Mouse (Mus musculus): ENCODE results near the gene Dnajc7. TPM values are rescaled to one million over a fixed set of nuclear protein-coding genes. Genes with fewer than 3 reads are reported as not detected.
"Not testable (repeated sequence)": the region's sequence is repeated elsewhere in the genome, so short reads cannot be mapped to it uniquely, and the experiment has no call there.

The Dnajc7 gene
- polyA plus RNA-seq (2012; rRNA removed), result 29.8 and 56.5 TPM in 2 replicates

GRCm38 (mm10) chr11:100619982-100620381 is at the start of gene Dnajc7:
Dnajc7 (minus strand) TSS chr11:100620168.
- peak within 1 kb of the TSS; percentile 96 for H3K4me3 ChIP-seq (replicated peaks; ENCODE audit: extremely low read depth, low read depth, low read length)
- 3% methylated on average over 11 of the region's 11 CpGs for whole genome bisulfite sequencing
- no peak for DNase-seq
- TF ChIP-seq CTCF (IDR thresholded peaks at IDR 0.05; ENCODE audit: insufficient read depth, low read length), result no peak
- no peak for TF ChIP-seq POLR2A (IDR thresholded peaks at IDR 0.05; ENCODE audit: borderline replicate concordance, extremely low read depth, low read depth, low read length)
- peaks cover 7% of the 10 kb centered on the region for H3K4me1 ChIP-seq (ENCODE audit: control insufficient read depth, insufficient read depth, low read length)

- no peak for DNase-seq
- Histone ChIP-seq H3K4me3 (replicated peaks; ENCODE audit: extremely low read depth, low read depth, low read length) (no peak overlapping the region), H3K4me1 (ENCODE audit: control insufficient read depth, insufficient read depth, low read length) (no peaks in the 10 kb centered on the region)
- TF ChIP-seq POLR2A (IDR thresholded peaks at IDR 0.05; ENCODE audit: borderline replicate concordance, extremely low read depth, low read depth, low read length), result no peak
- TF ChIP-seq CTCF (IDR thresholded peaks at IDR 0.05; ENCODE audit: insufficient read depth, low read length), result no peak
- 68% methylated on average over 10 of the region's 10 CpGs for WGBS
Observed at GRCm38 (mm10) chr11:100659806-100660205, 39.8 kb upstream of the Dnajc7 start.

- no peaks in the 10 kb centered on the region for H3K4me1 ChIP-seq (ENCODE audit: control insufficient read depth, insufficient read depth, low read length)
- no peak overlapping the region for H3K4me3 ChIP-seq (replicated peaks; ENCODE audit: extremely low read depth, low read depth, low read length)
- no peak for DNase-seq
- WGBS, result 24% methylated on average over 6 of the region's 6 CpGs
- TF ChIP-seq CTCF (IDR thresholded peaks at IDR 0.05; ENCODE audit: insufficient read depth, low read length), result no peak
- TF ChIP-seq POLR2A (IDR thresholded peaks at IDR 0.05; ENCODE audit: borderline replicate concordance, extremely low read depth, low read depth, low read length), result no peak
Observed at GRCm38 (mm10) chr11:100656458-100656857, 36.5 kb upstream of the Dnajc7 start.

- not testable (repeated sequence) for H3K4me1 ChIP-seq (ENCODE audit: control insufficient read depth, insufficient read depth, low read length)
Observed at GRCm38 (mm10) chr11:100655589-100655988, 35.6 kb upstream of the Dnajc7 start.

GRCm38 (mm10) chr11:100651748-100652147 is 31.8 kb upstream of the Dnajc7 start:
- H3K4me3 ChIP-seq (replicated peaks; ENCODE audit: extremely low read depth, low read depth, low read length), result no peak overlapping the region
- no peaks in the 10 kb centered on the region for H3K4me1 ChIP-seq (ENCODE audit: control insufficient read depth, insufficient read depth, low read length)
- no peak for TF ChIP-seq CTCF (IDR thresholded peaks at IDR 0.05; ENCODE audit: insufficient read depth, low read length)
- TF ChIP-seq POLR2A (IDR thresholded peaks at IDR 0.05; ENCODE audit: borderline replicate concordance, extremely low read depth, low read depth, low read length), result no peak
- 22% methylated on average over 3 of the region's 3 CpGs for WGBS
- DNase-seq, result no peak

More at GRCm38 (mm10) chr11:100655589-100655988, 35.6 kb upstream of the Dnajc7 start:
- not testable (repeated sequence) for H3K4me3 ChIP-seq (replicated peaks; ENCODE audit: extremely low read depth, low read depth, low read length); DNase-seq
- 55% methylated on average over 3 of the region's 3 CpGs for WGBS

GRCm38 (mm10) chr11:100651205-100651604 is 31.2 kb upstream of the Dnajc7 start:
- H3K4me3 ChIP-seq (replicated peaks; ENCODE audit: extremely low read depth, low read depth, low read length), result no peak overlapping the region
- 11% methylated on average over 8 of the region's 8 CpGs for WGBS
- no peak for DNase-seq
- H3K4me1 ChIP-seq (ENCODE audit: control insufficient read depth, insufficient read depth, low read length), result no peaks in the 10 kb centered on the region
- TF ChIP-seq CTCF (IDR thresholded peaks at IDR 0.05; ENCODE audit: insufficient read depth, low read length) (no peak), POLR2A (IDR thresholded peaks at IDR 0.05; ENCODE audit: borderline replicate concordance, extremely low read depth, low read depth, low read length) (no peak)

- TF ChIP-seq POLR2A (IDR thresholded peaks at IDR 0.05; ENCODE audit: borderline replicate concordance, extremely low read depth, low read depth, low read length) (no peak), CTCF (IDR thresholded peaks at IDR 0.05; ENCODE audit: insufficient read depth, low read length) (no peak)
- no peak for DNase-seq
- 86% methylated on average over 8 of the region's 8 CpGs for WGBS
- Histone ChIP-seq H3K4me3 (replicated peaks; ENCODE audit: extremely low read depth, low read depth, low read length) (no peak overlapping the region), H3K4me1 (ENCODE audit: control insufficient read depth, insufficient read depth, low read length) (no peaks in the 10 kb centered on the region)
Observed at GRCm38 (mm10) chr11:100648405-100648804, 28.4 kb upstream of the Dnajc7 start.

GRCm38 (mm10) chr11:100646265-100646664 is 26.3 kb upstream of the Dnajc7 start:
- peak; percentile 22 for DNase-seq
- Histone ChIP-seq H3K4me1 (ENCODE audit: control insufficient read depth, insufficient read depth, low read length) (no peaks in the 10 kb centered on the region), H3K4me3 (replicated peaks; ENCODE audit: extremely low read depth, low read depth, low read length) (no peak overlapping the region)
- TF ChIP-seq POLR2A (IDR thresholded peaks at IDR 0.05; ENCODE audit: borderline replicate concordance, extremely low read depth, low read depth, low read length) (no peak), CTCF (IDR thresholded peaks at IDR 0.05; ENCODE audit: insufficient read depth, low read length) (peak; percentile 49)
- WGBS, result 21% methylated on average over 1 of the region's 1 CpGs

GRCm38 (mm10) chr11:100643612-100644575 is 23.9 kb upstream of the Dnajc7 start:
- 62% methylated on average over 15 of the region's 15 CpGs for WGBS
- Histone ChIP-seq H3K4me1 (ENCODE audit: control insufficient read depth, insufficient read depth, low read length) (no peaks in the 10 kb centered on the region; the same call in 1 of the 2 replicates), H3K4me3 (replicated peaks; ENCODE audit: extremely low read depth, low read depth, low read length) (no peak overlapping the region)
- DNase-seq, result no peak
- TF ChIP-seq CTCF (IDR thresholded peaks at IDR 0.05; ENCODE audit: insufficient read depth, low read length) (no peak), POLR2A (IDR thresholded peaks at IDR 0.05; ENCODE audit: borderline replicate concordance, extremely low read depth, low read depth, low read length) (no peak)
